Mouse (Mus musculus) gastrocnemius, postnatal 10 days (tissue): ENCODE results near the gene Trp53. TPM values are rescaled to one million over a fixed set of nuclear protein-coding genes. Genes with fewer than 3 reads are reported as not detected.
"Not testable (repeated sequence)": the region's sequence is repeated elsewhere in the genome, so short reads cannot be mapped to it uniquely, and the experiment has no call there.

Experiments
- DNase-seq: peaks from one replicate; pipeline ENCODE4 v3.0.0; 2021; ENCODE audit warnings: mixed read lengths
- total RNA-seq, 2 experiments: library from RNA; stranded (reverse); gene quantifications; 2 replicates each; pipeline ENCODE4 v1.2.3; 2021

Trp53 gene
- total RNA-seq, 2 experiments from 2014 or later, result 30.9 to 41.2 TPM

GRCm38 (mm10) chr11:69594853-69595252 is 14.7 kb downstream of the Trp53 start:
- no peak for DNase-seq

DNA sequence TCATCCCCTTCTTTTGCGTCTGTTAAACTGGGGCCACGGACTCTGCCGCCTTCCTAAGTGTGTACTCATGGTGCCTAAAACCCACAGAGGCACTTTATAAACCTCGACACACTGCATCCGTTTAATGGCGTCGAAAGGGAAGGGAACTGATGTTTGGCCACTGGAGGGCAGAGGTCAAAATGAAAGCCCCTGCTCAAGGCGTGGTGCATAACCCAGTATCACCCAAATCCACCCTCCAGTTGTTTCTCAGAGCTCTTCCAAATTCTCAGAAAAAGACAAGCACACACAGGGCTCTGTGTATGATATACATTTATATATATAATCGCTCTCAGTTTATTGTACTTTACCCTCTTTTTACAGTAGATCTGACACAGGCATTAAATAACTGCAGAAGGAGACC is 19.3 kb downstream of the Trp53 start:
- no peak for DNase-seq

DNA sequence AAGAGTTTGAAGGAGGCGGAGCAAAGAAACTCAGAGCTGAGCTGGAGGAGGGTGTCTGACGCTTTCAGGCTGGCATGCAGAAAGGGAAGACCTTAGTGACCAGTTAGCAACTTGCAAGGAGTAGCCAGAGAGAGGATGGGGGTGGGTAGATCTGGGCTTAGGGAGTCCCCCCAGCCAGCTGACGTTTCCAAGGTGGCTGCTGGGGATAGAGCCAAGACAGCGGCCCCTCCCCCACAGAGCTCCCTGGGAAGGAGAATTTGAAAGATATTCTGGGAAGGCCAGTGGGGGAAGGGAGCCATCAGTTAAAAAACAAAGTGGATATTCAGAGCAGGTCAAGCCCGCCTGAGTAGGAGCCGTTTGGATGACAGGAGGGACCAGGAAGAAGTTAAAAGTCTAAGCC is 19.9 kb downstream of the Trp53 start:
- DNase-seq, result peak; percentile 58

DNA sequence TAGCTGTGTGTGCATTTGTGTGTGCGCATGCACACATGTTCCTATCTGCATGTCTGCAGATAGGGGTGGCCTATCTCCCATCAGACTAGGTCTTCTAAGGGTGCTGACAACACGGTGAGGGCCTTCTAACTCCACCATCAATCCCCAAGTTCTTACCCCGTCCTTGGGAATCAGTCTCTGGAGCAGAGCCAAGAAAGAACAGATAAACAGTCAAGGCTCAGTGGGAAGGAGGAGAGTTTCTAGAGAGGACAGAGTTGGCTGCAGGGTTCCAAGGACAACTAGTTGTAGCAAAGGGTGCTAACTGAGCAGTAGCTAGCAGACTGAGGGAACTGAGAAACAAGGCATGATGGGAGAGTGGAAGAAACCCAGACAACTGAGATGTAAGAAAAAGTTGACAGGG is 21.6 kb downstream of the Trp53 start:
- no peak for DNase-seq

DNA sequence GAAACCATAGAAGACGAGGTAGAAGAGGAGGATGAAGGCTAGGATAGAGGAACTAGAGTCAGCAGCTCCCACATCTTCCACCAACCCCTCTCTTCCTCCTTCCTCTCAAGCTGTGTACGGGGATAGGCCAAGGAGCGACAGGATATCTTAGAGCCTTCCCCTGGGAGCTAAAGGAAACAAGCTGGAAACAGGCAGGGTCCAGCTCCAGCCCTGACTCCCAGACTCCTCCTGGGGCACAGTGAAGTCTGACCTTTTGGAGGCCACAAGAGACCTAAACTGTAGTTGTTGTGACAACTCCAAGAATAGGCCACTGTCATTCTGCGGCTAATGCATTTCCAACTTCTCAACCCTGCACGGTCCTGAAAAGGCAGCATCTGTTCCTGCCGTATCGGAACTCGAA is 23.4 kb downstream of the Trp53 start:
- DNase-seq, result no peak

DNA sequence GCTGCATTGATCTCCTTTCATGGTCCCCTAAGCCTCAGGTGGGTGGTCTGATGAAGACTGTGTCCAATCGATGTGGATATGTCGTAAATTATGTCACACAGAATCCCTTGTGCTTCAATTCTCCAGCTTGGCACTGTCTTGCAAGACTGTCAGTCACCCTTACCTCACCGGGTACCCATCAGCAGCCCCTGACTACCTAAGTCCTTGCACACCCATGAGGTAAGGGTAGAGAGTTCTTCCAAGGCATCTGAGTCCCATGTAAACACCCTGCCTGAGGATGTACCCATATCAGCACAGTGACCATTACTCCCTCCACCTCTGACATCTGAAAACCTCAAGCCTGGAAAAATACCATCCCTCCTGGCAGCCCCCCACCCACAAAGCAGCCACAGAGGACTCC is 24.2 kb downstream of the Trp53 start:
- no peak for DNase-seq

- peak; percentile 48 for DNase-seq
Observed at GRCm38 (mm10) chr11:69604795-69605664, 24.9 kb downstream of the Trp53 start.

- DNase-seq, result peak; percentile 79
Observed at GRCm38 (mm10) chr11:69605726-69606490, 25.7 kb downstream of the Trp53 start, which contains the start of gene Atp1b2. Gene Atp1b2 (minus strand): TSS chr11:69605942.

DNA sequence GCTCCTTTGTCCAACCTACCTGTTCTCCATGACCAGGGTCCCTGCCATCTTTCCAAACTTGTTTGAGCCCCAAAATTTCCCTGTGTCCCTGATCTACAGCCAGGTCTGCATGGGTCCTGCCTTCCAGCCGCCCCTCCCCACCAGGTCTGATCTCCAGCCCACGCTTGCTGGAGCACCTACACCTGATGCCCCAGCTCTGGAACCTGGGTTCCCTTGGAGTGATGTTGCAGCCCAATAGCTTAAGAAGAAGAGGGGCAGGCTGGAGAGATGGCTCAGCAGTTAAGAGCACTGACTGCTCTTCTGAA is 26.3 kb downstream of the Trp53 start:
- DNase-seq, result no peak

- no peak for DNase-seq
Observed at GRCm38 (mm10) chr11:69606832-69607231, 26.7 kb downstream of the Trp53 start.

DNA sequence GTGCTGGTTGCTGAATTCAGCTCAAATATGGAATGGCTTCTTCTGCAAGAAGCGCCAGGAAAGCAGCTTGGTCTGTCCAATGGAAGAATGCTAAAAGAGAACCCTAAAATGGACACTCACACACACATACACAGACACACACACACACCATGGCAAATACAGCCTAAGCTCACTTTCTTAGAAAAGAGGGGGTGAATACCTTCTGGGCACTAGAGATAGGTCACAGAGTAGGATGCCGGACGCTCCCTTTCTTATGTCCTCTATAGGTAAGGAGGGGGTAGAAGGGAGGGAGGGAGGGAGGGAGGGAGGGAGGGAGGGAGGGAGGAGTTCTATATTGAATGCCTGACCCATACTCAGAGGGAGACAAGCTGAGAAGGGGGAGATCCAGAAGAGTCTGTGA is 28.4 kb downstream of the Trp53 start:
- no peak for DNase-seq

GRCm38 (mm10) chr11:69609416-69609815 is 29.3 kb downstream of the Trp53 start:
- no peak for DNase-seq

- no peak for DNase-seq
Observed at GRCm38 (mm10) chr11:69610899-69611298, 30.7 kb downstream of the Trp53 start.

- DNase-seq, result peak; percentile 87
Observed at GRCm38 (mm10) chr11:69613553-69614256, 33.5 kb downstream of the Trp53 start.

GRCm38 (mm10) chr11:69614257-69614588 is 34.1 kb downstream of the Trp53 start:
- DNase-seq, result not testable (repeated sequence)

- DNase-seq, result no peak
Observed at GRCm38 (mm10) chr11:69616781-69617180, 36.6 kb downstream of the Trp53 start.

- DNase-seq, result no peak
Observed at GRCm38 (mm10) chr11:69617805-69618204, 37.6 kb downstream of the Trp53 start, which contains the start of gene Shbg. Gene Shbg (minus strand): TSS chr11:69617905.

GRCm38 (mm10) chr11:69620394-69621081 is 40.4 kb downstream of the Trp53 start:
- no peak for DNase-seq

GRCm38 (mm10) chr11:69621571-69622268 is 41.6 kb downstream of the Trp53 start, which contains the start of gene Sat2:
Gene Sat2 (plus strand): TSS chr11:69622024.
- DNase-seq, result peak; percentile 64

DNA sequence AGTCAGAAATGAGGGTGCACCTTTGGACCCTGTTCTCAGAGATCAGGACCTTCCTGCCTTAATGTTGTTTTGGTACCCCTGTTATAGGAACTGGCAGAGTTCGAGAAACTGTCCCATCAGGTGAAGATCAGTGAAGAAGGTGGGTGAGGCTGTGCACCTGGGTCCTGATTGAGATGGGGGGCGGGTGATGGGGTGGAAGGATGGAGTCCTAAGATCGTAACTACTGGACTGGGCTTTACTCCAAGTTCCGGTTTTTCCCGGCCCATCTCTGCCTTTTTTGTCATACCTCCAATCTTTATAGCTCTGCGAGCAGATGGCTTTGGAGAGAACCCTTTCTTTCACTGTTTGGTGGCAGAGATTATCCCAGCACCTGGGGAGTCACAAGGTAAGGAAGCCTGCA is 42.2 kb downstream of the Trp53 start:
- no peak for DNase-seq

DNA sequence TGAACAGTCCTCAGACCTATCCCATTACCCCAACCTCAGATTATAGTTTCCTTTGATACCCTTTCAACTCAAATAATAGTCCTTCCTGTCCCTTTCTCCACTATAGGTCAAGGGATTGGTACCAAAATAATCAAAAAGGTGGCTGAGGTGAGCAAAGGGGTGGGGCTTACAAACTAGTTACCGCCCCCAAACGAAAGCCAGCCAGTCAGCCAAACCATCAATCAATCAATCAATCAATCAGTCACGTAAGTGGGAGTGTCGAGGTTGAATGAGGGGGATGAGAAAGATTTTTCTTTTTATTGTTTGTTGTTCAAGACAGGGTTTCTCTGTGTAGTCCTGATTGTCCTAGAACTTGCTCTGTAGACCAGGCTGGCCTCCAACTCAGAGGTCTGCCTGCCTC is 42.8 kb downstream of the Trp53 start:
- DNase-seq, result no peak

DNA sequence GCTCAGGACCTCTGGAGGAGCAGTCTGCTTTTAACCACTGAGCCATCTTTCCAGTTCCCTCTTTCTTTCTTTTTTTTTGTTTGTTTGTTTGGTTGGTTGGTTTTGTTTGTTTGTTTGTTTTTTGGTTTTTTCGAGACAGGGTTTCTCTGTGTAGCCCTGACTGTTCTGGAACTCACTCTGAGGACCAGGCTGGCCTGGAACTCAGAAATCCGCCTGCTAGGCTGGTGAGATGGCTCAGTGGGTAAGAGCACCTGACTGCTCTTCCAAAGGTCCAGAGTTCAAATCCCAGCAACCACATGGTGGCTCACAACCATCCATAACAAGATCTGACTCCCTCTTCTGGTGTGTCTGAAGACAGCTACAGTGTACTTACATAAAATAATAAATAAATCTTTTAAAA is 44.2 kb downstream of the Trp53 start:
- DNase-seq, result not testable (repeated sequence)
